Comparison of ENCODE assay signal across 24 mouse cellular contexts in genomic region chr2:138503866-138504380, GRCm38 (mm10).
DNase-seq lines count a peak whose midpoint lies in the region; ATAC-seq and TF ChIP-seq lines count a peak whose summit lies in the region.
"Had no signal": no experiment of that assay in that cellular context is flagged by ENCODE, and none has a peak within 500 bp of the region (broad histone marks: within the 10 kb centered on the region; RNA-seq: fewer than 3 reads in every experiment).

No protein-coding gene starts in this region.

- ATAC-seq in cerebellum, adult (ENCODE audit: insufficient number of reproducible peaks, low FRiP score, low TSS enrichment): no peak
- no peak for ATAC-seq in limb, embryonic 11.5 days (ENCODE audit: insufficient number of reproducible peaks, low FRiP score, low TSS enrichment, low read depth)
- ATAC-seq in forebrain, embryonic 13.5 days: no peak
- ATAC-seq: intestine, postnatal 0 days; midbrain, embryonic 16.5 days had no signal

- no peak overlapping the region for H3K9ac ChIP-seq in limb, embryonic 11.5 days (ENCODE audit: low read length)
- H3K9ac ChIP-seq in forebrain, embryonic 13.5 days: no peak overlapping the region
- H3K9ac ChIP-seq: embryonic facial prominence, embryonic 13.5 days; hindbrain, embryonic 15.5 days; limb, embryonic 13.5 days; liver, embryonic 14.5 days had no signal

- H3K27me3 ChIP-seq in cerebellum, adult 2 months (ENCODE audit: control insufficient read depth, insufficient read depth, low read length): no peaks in the 10 kb centered on the region
- no peaks in the 10 kb centered on the region for H3K27me3 ChIP-seq in limb, embryonic 11.5 days (ENCODE audit: control insufficient read depth, insufficient read depth, low read length)
- no peaks in the 10 kb centered on the region for H3K27me3 ChIP-seq in forebrain, embryonic 13.5 days
- no peaks in the 10 kb centered on the region for H3K27me3 ChIP-seq in heart, embryonic 10.5 days (ENCODE audit: insufficient read depth, poor library complexity, severe bottlenecking)
- H3K27me3 ChIP-seq: CH12.LX; embryonic facial prominence, embryonic 13.5 days; hindbrain, embryonic 15.5 days; limb, embryonic 13.5 days; megakaryocyte, embryonic 14.5 days had no signal

- H3K4me2 ChIP-seq in limb, embryonic 11.5 days (ENCODE audit: low read depth, severe bottlenecking): no peak overlapping the region
- no peak overlapping the region for H3K4me2 ChIP-seq in forebrain, embryonic 13.5 days
- H3K4me2 ChIP-seq: embryonic facial prominence, embryonic 13.5 days; hindbrain, embryonic 15.5 days; limb, embryonic 13.5 days had no signal

- no peak overlapping the region for H3K4me3 ChIP-seq in cerebellum, adult 2 months (replicated peaks; ENCODE audit: insufficient read depth, low read depth, low read length)
- H3K4me3 ChIP-seq in limb, embryonic 11.5 days (ENCODE audit: low read depth, low read length): no peak overlapping the region
- no peak overlapping the region for H3K4me3 ChIP-seq in forebrain, embryonic 13.5 days
- H3K4me3 ChIP-seq in heart, embryonic 10.5 days: no peak overlapping the region
- H3K4me3 ChIP-seq: embryonic facial prominence, embryonic 13.5 days; forebrain, embryonic 10.5 days; hindbrain, embryonic 15.5 days; layer of hippocampus, adult 2 months; limb, embryonic 13.5 days; megakaryocyte, embryonic 14.5 days had no signal

- peak; percentile 20 to 28 for DNase-seq in cerebellum, adult 2 months
- peak; percentile 2 to 39 for DNase-seq in kidney, postnatal 36 days
- DNase-seq in kidney, adult 18-20 months: no peak
- peak; percentile 4 for DNase-seq in embryo, embryonic 9.5 days (ENCODE audit: extremely low spot score)
- peak; percentile 29 for DNase-seq in limb, embryonic 11.5 days (ENCODE audit: low spot score)
- DNase-seq in heart, embryonic 10.5 days (ENCODE audit: low spot score): no peak
- DNase-seq: adrenal gland, postnatal 14 days; cerebellum, adult 9-10 months; gastrocnemius, postnatal 25 days; heart, postnatal 10 days; spleen, adult 18-20 months; thymus, adult 2 months had no signal

- H3K36me3 ChIP-seq in limb, embryonic 11.5 days (ENCODE audit: control insufficient read depth, insufficient read depth, low read length): no peaks in the 10 kb centered on the region
- no peaks in the 10 kb centered on the region for H3K36me3 ChIP-seq in forebrain, embryonic 13.5 days (ENCODE audit: poor library complexity, severe bottlenecking)
- no peaks in the 10 kb centered on the region for H3K36me3 ChIP-seq in heart, embryonic 10.5 days
- H3K36me3 ChIP-seq: embryonic facial prominence, embryonic 13.5 days; forebrain, embryonic 10.5 days; hindbrain, embryonic 15.5 days; limb, embryonic 13.5 days had no signal

- H3K4me1 ChIP-seq in cerebellum, adult 2 months (ENCODE audit: control insufficient read depth, insufficient read depth, low read length): peaks cover 4% of the 10 kb centered on the region; the same call in 1 of the 2 replicates
- no peaks in the 10 kb centered on the region for H3K4me1 ChIP-seq in limb, embryonic 11.5 days (ENCODE audit: control insufficient read depth, insufficient read depth, low read length)
- H3K4me1 ChIP-seq in forebrain, embryonic 13.5 days: no peaks in the 10 kb centered on the region
- no peaks in the 10 kb centered on the region for H3K4me1 ChIP-seq in heart, embryonic 10.5 days
- H3K4me1 ChIP-seq: forebrain, embryonic 10.5 days; hindbrain, embryonic 15.5 days; megakaryocyte, embryonic 14.5 days had no signal

- H3K27ac ChIP-seq in cerebellum, adult 2 months (ENCODE audit: insufficient read depth, low read length): no peak overlapping the region
- H3K27ac ChIP-seq in limb, embryonic 11.5 days (replicated peaks; ENCODE audit: low read depth, low read length): no peak overlapping the region
- no peak overlapping the region for H3K27ac ChIP-seq in forebrain, embryonic 13.5 days
- H3K27ac ChIP-seq in heart, embryonic 10.5 days: no peak overlapping the region
- H3K27ac ChIP-seq: embryonic facial prominence, embryonic 13.5 days; forebrain, embryonic 10.5 days; hindbrain, embryonic 15.5 days; layer of hippocampus, adult 2 months; limb, embryonic 13.5 days; liver, embryonic 14.5 days had no signal

- no peaks in the 10 kb centered on the region for H3K9me3 ChIP-seq in limb, embryonic 11.5 days (ENCODE audit: control insufficient read depth, low read length)
- no peaks in the 10 kb centered on the region for H3K9me3 ChIP-seq in forebrain, embryonic 13.5 days (replicated peaks)
- H3K9me3 ChIP-seq in heart, embryonic 10.5 days: no peaks in the 10 kb centered on the region
- H3K9me3 ChIP-seq: embryonic facial prominence, embryonic 13.5 days; forebrain, embryonic 10.5 days; hindbrain, embryonic 15.5 days; limb, embryonic 13.5 days had no signal

- WGBS in cerebellum, adult 2 months: 82% methylated on average over 12 of the region's 12 CpGs
- WGBS in limb, embryonic 11.5 days: 46% methylated on average over 12 of the region's 12 CpGs
- 89% methylated on average over 12 of the region's 12 CpGs for WGBS in forebrain, embryonic 13.5 days
- 75% methylated on average over 12 of the region's 12 CpGs for WGBS in heart, embryonic 10.5 days

- TF ChIP-seq CTCF in cerebellum, adult 2 months (IDR thresholded peaks at IDR 0.05; ENCODE audit: borderline replicate concordance, insufficient read depth, low read depth, low read length): no peak

- TF ChIP-seq POLR2A in cerebellum, adult 2 months (IDR thresholded peaks at IDR 0.05; ENCODE audit: borderline replicate concordance, insufficient read depth, low read length): no peak

Comparison
In these comparisons a context has a peak if more than half of its experiments do, and no peak if none do; other contexts are left out.
1. DNase-seq: peak in cerebellum, adult 2 months (2 of 2), kidney, postnatal 36 days (2 of 2), embryo, embryonic 9.5 days (single experiment) and limb, embryonic 11.5 days (single experiment); none in kidney, adult 18-20 months (single experiment) and heart, embryonic 10.5 days (single experiment).